Mouse (Mus musculus) liver (tissue): Measurements from ENCODE around the gene Utp11.
A peak's percentile ranks its signal among the peaks of the same experiment; 100 is the strongest.
"Not testable (repeated sequence)": the region's sequence is repeated elsewhere in the genome, so short reads cannot be mapped to it uniquely, and the experiment has no call there.

Source experiments
- DNase-seq: peaks from one replicate; pipeline ENCODE4 v3.0.0-alpha.2; 2020; ENCODE audit warnings: mixed read lengths

The Utp11 gene

DNA sequence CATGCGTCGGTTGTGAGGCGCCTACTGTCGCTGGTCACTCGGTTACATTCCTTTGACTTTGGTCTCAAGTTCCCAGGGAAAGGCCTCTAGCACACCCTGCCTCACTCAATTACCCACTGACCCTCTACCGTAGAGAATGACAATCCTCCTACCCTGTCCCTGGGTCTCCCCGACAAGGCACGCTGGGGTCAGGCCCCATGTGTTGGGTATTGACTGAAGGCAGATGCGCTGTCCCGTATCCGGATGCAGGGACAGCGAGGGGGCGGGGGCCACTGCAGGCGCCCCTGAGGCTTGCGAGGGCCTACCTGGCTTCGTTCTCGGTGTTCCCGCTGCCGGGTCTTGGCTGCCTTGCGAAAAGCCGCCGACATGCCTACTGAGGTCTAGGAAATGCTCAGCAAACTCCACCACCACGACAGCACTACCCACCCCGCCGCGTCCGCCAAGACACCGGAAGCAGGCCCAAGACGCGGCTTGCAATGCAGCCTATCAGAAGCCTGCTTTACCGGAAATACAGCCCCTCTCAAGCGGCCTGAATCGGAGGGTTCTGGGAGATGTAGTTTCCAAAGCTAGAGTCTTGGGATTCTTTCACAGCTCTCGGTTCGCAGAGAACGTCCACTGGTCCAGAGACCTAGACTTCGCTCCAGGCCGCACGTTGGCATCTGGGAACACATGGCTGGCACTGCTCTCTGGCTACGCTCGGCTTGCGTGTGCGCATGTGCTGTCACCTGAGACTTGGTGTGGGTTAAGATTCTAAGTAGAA, at the start of gene Utp11:
Gene Utp11, minus strand, starts transcription at position 466 of the 760 bp plus-strand sequence.
- DNase-seq, result peak; percentile 88

DNA sequence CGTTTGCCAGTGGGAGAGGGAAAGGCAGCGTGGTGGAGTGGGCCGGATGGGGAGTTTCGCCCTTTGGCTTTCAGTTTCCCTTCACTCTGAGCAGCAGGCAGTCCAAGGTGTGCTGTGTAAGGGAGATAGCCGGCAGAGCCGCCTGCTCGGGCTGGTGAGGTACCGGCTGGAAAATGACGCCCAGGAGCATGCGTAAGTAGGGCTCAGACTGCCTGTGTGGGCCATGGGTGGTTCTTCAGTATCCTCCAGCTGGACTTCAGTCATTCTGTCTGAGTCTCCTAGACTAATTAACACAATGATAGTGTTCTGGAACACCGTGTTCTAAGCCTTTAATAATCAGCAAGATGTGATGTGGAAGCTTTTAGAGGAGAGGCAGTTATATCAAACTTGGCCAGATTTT, 49.4 kb upstream of the Utp11 start:
- no peak for DNase-seq

DNA sequence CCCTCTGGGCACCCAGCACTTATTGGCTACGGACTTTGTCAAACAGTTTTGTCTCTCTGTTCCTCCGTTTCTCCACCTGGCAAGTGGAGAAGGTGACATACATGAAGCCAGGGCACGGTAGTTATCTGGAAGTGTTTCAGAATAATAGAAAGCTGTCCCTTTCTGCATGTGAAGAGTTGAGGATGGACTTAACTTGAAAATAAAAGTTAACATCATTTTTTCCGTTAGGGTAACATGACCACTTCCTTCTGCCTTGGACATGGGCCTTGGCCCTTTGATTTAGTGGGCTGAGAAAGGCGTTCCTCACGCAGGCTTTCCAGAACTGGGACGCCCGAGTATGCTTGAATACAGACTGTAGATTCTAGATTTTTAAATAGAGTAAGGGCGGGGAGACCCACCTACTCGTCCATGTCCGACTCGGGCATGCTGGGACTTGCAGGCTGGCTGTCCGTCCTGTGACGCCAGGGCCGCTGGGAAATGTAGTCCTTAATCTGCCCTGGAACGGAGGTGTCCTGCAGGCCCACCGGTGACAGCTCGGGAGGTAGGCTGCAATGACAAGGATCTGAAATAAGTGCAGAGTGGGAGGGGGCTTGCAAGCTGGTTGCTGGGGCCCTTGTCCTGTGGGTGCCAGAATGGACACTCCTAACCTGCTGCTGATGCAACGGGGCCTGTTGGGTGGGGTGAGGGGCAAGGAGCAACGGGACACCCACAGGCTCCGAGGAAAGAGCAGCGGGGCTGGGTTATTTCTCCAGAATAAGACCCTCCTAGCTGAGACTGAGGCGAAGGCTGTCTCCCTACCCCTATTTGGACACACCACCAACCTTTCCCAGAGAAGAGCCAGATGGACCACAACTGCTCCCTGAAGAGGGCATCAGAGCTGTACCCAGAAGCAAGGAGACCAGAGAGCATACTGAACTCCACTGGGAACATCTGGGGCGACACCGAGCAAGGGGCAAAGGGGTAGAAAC, 48.3 kb upstream of the Utp11 start, which contains the start of gene Inpp5b:
Gene Inpp5b, plus strand, starts transcription at position 475 of the 968 bp plus-strand sequence.
- peak; percentile 79 for DNase-seq

- DNase-seq, result no peak
Observed at GRCm38 (mm10) chr4:124738783-124739182, 45.4 kb upstream of the Utp11 start.

DNA sequence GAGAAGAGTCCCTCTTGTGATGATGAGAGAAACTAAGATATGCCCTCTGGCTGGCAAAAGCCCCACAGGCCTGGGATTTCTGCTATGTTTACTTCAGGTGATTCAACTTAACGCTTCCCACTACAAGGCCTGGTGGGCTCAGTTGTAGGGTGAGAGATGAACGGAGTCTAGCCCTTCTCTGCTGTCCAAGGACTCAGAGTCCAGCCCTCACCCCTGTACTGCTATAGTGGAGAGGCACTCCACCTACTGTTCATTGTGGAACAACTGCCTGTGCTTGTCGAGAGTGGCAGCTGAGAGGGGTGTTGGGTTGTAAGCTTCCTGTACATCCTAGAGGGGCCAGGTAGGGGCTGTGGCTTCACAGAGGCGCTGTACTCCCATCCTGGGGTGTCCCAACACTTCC, 44.6 kb upstream of the Utp11 start:
- DNase-seq, result no peak

- DNase-seq, result no peak
Observed at GRCm38 (mm10) chr4:124737486-124737885, 44.1 kb upstream of the Utp11 start.

- DNase-seq, result no peak
Observed at GRCm38 (mm10) chr4:124736952-124737351, 43.6 kb upstream of the Utp11 start.

- DNase-seq, result no peak
Observed at GRCm38 (mm10) chr4:124726121-124726520, 32.7 kb upstream of the Utp11 start.

GRCm38 (mm10) chr4:124719101-124719500, 25.7 kb upstream of the Utp11 start:
- DNase-seq, result no peak

- DNase-seq, result peak; percentile 93
Observed at GRCm38 (mm10) chr4:124714545-124715481, 21.4 kb upstream of the Utp11 start, which contains the start of gene Sf3a3. TSS of gene Sf3a3 (plus strand) at chr4:124714776.

GRCm38 (mm10) chr4:124713850-124714249, 20.4 kb upstream of the Utp11 start:
- not testable (repeated sequence) for DNase-seq

- peak; percentile 80 for DNase-seq
Observed at GRCm38 (mm10) chr4:124712618-124713017, 19.2 kb upstream of the Utp11 start.

DNA sequence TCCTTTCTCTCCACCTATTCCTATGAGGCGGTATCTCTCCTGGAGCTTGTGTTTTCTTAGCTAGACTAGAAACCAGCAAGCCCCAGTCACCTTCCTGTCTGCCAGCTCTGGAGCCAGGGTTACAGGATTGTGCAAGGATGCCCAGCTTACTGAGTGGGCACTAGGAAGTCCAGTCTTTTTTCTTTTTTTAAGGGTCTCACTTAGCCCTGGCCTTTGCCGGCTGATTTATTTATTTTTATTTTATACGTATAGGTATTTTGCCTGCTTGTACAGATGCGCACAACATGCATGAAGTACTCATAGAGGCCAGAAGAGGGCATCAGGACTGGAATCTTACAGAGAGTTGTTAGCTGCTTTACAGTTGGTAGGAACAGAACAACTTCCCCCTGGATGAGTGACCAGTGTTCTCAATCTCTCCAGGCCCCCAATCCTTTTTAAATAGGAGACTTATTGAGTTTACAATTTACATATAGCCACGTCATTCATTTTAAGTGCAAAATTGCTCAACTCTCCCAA, 17.4 kb upstream of the Utp11 start:
- peak; percentile 43 for DNase-seq

DNA sequence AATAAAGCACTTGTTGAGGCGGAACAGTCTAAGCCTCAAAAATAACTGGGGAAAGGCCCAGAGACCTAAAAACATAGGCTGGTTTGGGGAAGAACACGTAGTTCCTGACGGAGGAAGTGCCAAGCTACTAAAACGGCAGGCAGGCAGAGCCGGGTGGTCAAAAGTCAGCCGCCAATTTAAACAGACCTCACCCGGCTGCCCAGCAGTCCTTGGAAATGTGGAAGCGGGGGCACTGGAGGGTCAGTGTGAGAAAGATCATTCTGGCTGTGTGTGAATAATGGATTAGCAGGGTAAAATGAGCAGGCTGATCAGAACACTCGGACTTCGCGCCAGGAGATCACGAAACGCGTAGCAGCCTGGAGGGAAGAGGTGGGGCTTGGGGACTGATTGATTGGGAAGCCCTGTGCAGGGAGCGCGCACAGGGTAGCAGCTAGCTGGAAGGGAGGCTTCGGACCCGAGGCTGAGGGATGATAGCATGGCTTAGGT, 16.6 kb upstream of the Utp11 start:
- peak; percentile 63 for DNase-seq

DNA sequence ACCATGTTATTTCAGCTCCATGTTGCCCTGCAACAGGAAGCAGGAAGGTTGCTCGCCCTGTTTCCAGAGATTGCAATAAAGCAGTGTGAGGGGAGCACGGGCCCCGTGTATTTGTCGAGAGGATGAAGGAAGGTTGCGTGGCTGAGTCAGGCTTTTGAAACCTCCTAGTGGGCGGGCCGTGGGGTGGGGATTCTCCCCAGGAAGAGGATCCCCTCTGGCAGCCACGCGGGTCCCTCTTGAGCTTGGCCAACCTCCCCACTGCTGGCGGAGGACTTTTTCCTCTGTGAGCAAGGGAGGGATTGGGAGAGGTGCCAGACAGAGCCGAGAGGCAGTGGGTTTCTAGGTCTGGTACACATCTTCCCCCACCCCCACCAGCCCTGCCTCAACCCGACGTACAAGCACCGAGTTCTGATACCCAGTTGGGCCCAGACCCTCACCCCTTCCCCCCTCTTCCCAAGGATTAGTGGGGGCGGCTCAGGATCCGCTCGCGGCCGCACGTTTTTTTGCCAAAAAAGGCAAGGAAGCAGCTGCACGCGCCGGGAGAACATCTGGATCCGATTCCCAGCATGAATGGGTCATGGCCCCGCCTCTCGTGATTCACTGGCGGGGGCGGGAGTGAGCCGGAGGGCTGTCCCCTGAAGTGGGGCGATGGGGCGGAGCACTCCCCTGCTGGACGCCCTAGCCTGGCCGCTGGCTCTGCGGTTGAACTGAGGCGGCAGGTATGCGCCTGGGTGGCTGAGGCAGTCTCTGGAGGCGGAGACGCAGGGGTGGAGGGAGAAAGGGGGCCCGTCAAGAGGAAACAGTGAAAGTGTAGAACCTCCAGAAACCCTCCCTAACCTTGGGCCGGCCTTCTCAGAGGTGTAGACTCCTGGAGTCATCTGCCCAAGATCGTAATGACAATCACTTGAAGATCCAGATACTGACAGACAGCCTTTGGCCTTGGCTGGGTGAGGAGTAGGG, 15.4 kb upstream of the Utp11 start:
- peak; percentile 92 for DNase-seq

DNA sequence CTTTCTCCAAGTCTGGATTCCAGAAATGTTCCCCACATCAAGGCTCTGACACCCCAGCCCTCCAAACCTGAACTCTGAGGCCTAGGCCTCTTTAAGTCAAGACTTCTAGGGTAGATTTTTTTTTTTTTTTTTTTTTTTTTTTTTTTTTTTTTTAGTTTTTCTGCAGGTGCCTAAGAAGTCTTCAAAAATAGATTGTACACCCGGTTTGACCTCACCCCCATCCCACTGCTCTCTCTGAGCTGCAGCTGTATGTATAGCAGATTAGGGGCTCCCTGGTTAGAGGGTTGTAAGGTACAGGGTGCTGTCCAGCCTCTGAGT, 14.8 kb upstream of the Utp11 start:
- DNase-seq, result not testable (repeated sequence)

GRCm38 (mm10) chr4:124707381-124708199, 14.2 kb upstream of the Utp11 start:
- not testable (repeated sequence) for DNase-seq

DNA sequence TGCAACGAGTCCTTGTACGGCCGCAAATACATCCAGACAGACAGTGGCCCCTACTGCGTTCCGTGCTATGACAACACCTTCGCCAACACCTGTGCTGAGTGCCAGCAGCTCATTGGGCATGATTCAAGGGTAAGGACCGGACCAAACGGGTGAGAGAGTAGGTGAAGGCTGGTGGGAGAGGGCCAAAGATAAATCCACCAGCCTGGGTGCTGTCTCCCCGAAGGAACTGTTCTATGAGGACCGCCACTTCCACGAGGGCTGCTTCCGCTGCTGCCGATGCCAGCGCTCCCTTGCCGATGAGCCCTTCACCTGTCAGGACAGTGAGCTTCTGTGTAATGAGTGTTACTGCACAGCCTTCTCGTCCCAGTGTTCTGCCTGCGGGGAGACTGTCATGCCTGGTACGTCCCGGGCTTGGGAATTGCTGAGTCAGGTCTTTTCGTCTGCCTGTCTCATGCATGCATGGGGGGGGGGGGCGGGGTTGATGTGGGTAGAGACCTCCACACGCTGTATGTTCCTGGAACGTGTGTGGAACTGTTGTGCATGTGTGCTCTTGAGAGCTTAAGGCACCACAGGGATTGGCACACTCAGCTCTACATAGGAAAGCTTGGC, 12.4 kb upstream of the Utp11 start:
- DNase-seq, result no peak

- peak; percentile 36 for DNase-seq
Observed at GRCm38 (mm10) chr4:124704797-124705474, 11.5 kb upstream of the Utp11 start.
